Mouse (Mus musculus): ENCODE data around the gene Ang. TPM values are rescaled to one million over a fixed set of nuclear protein-coding genes. Genes with fewer than 3 reads are reported as not detected.

Ang gene
- total RNA-seq, 2 experiments from 2014 or later: 3.1 TPM

Other genes with a start within 250 kb of the Ang start
- gene Tep1, start 220.6 kb upstream of the Ang start, total RNA-seq (2021): 1 to 10 TPM; 6.6 to 8.8 TPM
- 100 to 1,000 TPM; 100 to 136 TPM for gene Klhl33, start 193.6 kb upstream of the Ang start, total RNA-seq (2021)
- 10 to 100 TPM; 38.3 to 46.7 TPM for gene Osgep, start 166.3 kb upstream of the Ang start, total RNA-seq (2021)
- 10 to 100 TPM; 26.9 to 28.6 TPM for gene Apex1, start 166.2 kb upstream of the Ang start, total RNA-seq (2021)
- gene Pip4p1, start 160.3 kb upstream of the Ang start, total RNA-seq (2021): 10 to 100 TPM; 12.4 to 15.4 TPM
- gene Pnp, start 160.1 kb upstream of the Ang start, total RNA-seq (2021): 1 to 10 TPM; 3.9 to 4.3 TPM
- 1 to 10 TPM; 2.4 to 5.2 TPM for gene Gm49342, start 146.6 kb upstream of the Ang start, total RNA-seq (2021)
- gene Pnp2, start 135.2 kb upstream of the Ang start, total RNA-seq (2021): under 1 TPM in 1 of 2 experiments, not detected in 1; 0.41 TPM
- gene Rnase10, start 83.4 kb upstream of the Ang start, total RNA-seq (2021): not detected
- gene Rnase9, start 49.3 kb upstream of the Ang start, total RNA-seq (2021): not detected
- gene Rnase11, start 41.0 kb upstream of the Ang start, total RNA-seq (2021): not detected
- gene Rnase12, start 33.5 kb upstream of the Ang start, total RNA-seq (2021): not detected
- not detected for gene Olfr750, start 16.7 kb upstream of the Ang start, total RNA-seq (2021)
- 10 to 100 TPM; 30.2 to 30.3 TPM for gene Rnase4, start 73 bp upstream of the Ang start, total RNA-seq (2021)
- gene Eddm3b, start 23.3 kb downstream of the Ang start, total RNA-seq (2021): not detected
- under 1 TPM in 1 of 2 experiments, not detected in 1; 0.22 TPM for gene Rnase6, start 32.8 kb downstream of the Ang start, total RNA-seq (2021)
- not detected for gene Rnase1, start 55.6 kb downstream of the Ang start, total RNA-seq (2021)
- gene Rnase2b, start 71.1 kb downstream of the Ang start, total RNA-seq (2021): not detected
- not detected for gene Ang2, start 108.0 kb downstream of the Ang start, total RNA-seq (2021)
- not detected for gene Ear14, start 112.2 kb downstream of the Ang start, total RNA-seq (2021)
- gene Rnase2a, start 165.0 kb downstream of the Ang start, total RNA-seq (2021): 1 to 10 TPM in 1 of 2 experiments, under 1 TPM in 1; 0.94 to 1.7 TPM